Mouse (Mus musculus) adrenal gland, postnatal 25 days (tissue): ENCODE measurements around the gene Palm. TPM values are rescaled to one million over a fixed set of nuclear protein-coding genes. Genes with fewer than 3 reads are reported as not detected.
A peak's percentile ranks its signal among the peaks of the same experiment; 100 is the strongest.

Source experiments
- DNase-seq: peaks from one replicate; pipeline ENCODE4 v3.0.0; 2021; ENCODE audit warnings: mixed read lengths
- total RNA-seq: library from RNA; stranded (reverse); gene quantifications from 2 replicates; pipeline ENCODE4 v1.2.3, GENCODE M21; 2021

Palm gene
- total RNA-seq, 1 experiment from 2014 or later: 99.3 TPM

DNA sequence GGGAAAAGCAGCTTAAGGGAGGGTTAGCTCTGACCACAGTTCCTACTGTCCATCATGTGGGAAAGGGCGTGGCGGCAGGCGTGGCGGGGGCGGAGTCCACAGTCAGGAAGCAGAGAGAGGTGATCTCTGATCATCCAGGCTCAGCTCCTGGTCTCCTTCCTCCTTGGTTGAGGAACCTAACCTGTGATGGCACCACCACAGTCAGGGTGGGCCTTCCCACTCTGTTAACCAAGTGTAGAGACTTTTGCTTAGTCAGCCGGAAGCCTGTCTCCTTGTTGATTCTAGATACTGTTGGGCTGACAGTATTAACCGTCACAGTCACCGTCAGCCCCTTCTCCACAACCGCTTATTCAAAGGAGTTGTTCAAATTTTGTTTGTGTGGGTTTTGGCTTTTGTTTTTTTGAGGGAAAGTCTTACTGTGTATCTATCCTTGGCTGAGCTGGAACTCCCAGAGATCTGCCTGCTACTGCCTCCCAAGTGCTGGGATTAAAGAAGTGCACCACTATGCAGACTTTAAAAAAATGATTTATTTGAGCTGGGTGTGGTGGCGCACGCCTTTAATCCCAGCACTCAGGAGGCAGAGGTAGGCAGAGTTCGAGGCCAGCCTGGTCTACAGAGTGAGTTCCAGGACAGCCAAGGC lies 5.0 kb downstream of the Palm start:
- no peak for DNase-seq

GRCm38 (mm10) chr10:79800508-79800907 lies 7.1 kb downstream of the Palm start:
- no peak for DNase-seq

DNA sequence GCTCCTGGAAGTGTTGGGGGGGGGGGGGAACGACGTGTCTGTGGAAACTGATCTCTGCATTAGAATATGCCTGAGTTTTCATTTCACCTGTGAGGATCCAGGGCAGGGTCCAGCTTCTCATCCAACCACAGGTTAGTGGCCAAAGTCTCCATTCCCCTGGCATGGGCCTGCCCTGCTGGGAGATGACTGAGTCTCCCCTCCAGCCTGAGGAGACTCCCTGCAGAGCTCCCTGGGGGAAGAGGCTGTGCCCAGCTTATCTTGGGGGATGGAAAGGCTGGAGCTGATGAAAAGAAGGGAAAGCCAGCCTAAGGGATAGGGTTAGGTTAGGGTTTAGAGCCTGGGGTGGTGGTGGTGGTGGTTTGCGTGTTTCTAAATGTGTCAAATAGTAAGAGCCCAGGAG lies 8.5 kb downstream of the Palm start:
- DNase-seq: no peak

DNA sequence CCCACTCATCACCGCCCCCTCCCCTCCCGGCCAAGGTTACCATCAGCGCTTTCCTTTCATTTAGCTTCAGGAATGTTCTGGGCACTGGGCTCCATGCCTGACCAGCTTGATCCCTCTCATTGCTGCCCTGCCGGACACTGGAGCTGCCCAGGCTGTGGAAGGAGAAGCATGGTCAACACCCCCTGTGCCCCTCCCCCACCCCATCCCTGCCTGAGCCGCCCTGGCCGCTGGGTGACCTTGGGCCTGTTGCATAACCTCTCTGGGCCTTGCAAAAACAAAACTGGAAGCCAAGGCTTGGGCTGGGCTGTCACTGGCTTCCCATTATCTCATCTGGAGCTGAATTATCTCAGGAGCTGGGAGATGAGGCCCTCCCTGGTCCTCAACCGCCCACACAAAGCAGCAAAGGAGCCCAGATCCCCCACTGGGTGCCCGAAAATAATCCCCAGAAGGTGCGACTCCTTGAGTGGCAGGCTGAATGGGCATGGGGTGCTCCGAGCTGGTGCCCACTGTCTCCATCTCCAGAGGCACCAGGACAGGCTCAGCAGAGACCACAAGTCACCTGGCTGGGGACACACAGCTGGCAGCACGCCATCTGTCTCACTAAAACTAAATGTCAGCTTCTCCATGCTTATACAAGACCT lies 9.1 kb downstream of the Palm start:
- peak; percentile 85 for DNase-seq

GRCm38 (mm10) chr10:79803716-79804323 lies 10.4 kb downstream of the Palm start:
- peak; percentile 55 for DNase-seq

GRCm38 (mm10) chr10:79805636-79806035 lies 12.3 kb downstream of the Palm start:
- DNase-seq: peak; percentile 49

DNA sequence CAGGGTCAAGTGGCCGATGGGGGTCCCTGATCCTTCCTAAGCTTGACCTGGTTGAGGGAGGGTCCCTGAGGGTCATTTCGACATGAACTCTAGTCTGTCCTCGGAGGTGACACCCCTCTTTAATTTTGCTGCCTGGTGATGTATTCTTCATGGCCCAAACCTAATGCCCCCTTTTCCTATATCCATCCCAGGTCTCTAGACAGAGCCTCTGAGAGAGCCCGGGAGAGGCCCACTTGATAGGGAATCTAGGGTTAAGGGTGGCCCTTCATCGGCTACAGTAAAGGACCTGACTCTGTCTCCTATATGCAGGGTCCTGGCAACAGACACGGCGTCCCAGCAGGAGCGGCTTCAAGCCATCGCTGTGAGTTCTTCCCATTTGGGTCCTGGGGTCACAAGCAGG lies 13.0 kb downstream of the Palm start:
- no peak for DNase-seq

GRCm38 (mm10) chr10:79806972-79807371 lies 13.6 kb downstream of the Palm start:
- DNase-seq: no peak

- peak; percentile 51 for DNase-seq
Measured at GRCm38 (mm10) chr10:79807826-79808225, 14.5 kb downstream of the Palm start.

- DNase-seq: no peak
Measured at GRCm38 (mm10) chr10:79808728-79809127, 15.4 kb downstream of the Palm start.

GRCm38 (mm10) chr10:79811736-79812637 lies 18.6 kb downstream of the Palm start:
- DNase-seq: peak; percentile 92

DNA sequence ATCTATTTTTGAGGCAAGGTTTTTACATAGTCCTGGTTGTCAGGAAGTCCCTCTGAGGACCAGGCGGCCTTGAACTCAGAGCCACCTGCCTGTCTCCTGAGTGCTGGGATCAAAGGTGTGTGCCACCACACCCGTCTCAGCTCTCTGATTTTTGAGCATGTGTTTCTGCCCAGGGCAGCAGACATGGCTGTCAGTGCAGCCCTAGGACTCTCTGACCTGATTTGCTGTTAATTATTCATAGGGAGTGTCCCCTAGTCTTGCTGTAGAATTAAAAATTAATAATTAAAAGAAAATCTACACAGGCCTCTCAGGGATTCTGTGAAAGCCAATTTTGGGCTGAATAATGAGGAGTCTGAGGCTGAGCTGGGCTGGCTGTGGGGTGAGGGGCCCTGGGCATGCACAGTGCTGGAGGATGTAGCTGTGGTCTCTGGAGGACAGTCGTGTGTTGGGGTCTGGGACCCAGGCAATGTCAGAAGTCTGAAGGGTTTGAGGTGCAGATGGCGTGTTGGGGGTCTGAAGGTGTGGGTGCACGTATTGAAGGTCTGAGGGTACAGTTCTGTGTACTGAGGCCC lies 21.0 kb downstream of the Palm start:
- no peak for DNase-seq

GRCm38 (mm10) chr10:79815671-79816494 lies 22.5 kb downstream of the Palm start:
- DNase-seq: no peak

DNA sequence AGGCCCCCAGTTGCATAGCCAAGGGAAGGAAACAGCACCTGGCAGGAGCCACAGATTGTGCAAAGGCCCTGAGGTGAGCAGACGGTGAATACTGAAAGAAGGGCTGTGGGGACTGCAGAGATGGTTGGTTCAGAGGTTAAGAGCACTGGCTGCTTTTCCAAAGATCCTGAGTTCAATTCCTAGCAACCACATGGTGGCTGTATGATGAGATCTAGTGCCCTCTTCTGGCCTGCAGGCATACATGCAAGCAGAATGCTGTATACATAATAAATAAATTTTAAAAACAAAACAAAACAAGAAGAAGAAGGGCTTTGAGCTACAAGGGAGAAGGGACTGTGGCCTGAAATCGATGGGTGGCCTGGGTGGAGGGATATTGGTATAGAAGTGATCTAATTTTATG lies 23.7 kb downstream of the Palm start:
- no peak for DNase-seq

DNA sequence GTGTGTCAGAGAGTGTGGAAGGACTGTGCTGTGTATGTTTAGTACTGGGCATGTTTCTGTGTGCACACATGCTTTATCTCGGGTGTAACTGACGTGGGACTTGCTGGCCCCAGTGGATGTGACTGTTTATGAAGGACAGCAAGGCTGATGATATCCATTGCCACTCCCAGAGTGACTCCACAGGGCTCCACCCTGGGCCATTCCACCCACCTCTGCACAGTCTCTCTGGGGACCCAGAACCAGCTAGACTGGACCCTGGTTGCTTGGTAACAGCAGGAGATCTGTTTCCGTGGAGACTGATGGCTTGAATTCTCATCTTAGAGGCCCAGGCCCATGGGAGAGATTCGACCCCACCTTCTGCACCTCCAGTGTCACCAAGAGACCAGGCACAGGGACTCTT lies 24.9 kb downstream of the Palm start:
- no peak for DNase-seq

- no peak for DNase-seq
Measured at GRCm38 (mm10) chr10:79819606-79820005, 26.2 kb downstream of the Palm start.

GRCm38 (mm10) chr10:79820277-79820676 lies 26.9 kb downstream of the Palm start:
- DNase-seq: no peak

- DNase-seq: no peak
Measured at GRCm38 (mm10) chr10:79820782-79821181, 27.4 kb downstream of the Palm start, which contains the start of gene Misp. Misp (plus strand) TSS chr10:79820989.

GRCm38 (mm10) chr10:79821731-79822130 lies 28.4 kb downstream of the Palm start:
- DNase-seq: no peak

DNA sequence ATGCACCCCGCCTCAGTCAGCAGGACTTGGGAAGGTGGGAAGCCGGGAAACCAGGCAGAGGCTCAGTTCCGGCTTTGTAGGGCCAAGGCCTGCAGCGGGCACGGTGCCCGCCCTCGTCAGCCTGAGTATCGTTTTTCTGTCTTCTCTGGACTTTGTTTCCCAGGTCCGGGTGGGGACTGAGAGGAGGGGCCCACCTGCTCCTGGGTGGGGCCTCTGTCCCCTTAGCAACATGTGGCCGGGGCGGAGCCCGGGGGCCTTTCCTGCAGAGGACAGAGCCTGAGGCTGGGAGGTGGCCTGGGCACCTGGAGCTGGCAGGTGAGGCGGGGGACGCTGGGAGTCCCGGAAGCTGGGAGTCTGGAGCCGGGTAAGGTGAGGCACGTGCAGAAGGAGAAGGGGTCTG lies 29.0 kb downstream of the Palm start:
- no peak for DNase-seq

- DNase-seq: no peak
Measured at GRCm38 (mm10) chr10:79823011-79823410, 29.6 kb downstream of the Palm start.
